Mouse (Mus musculus): Measurements from ENCODE around the gene Aadac. TPM values are rescaled to one million over a fixed set of nuclear protein-coding genes. Genes with fewer than 3 reads are reported as not detected.

Gene Aadac
- polyA plus RNA-seq, 1 experiment from 2014 or later = not detected

DNA sequence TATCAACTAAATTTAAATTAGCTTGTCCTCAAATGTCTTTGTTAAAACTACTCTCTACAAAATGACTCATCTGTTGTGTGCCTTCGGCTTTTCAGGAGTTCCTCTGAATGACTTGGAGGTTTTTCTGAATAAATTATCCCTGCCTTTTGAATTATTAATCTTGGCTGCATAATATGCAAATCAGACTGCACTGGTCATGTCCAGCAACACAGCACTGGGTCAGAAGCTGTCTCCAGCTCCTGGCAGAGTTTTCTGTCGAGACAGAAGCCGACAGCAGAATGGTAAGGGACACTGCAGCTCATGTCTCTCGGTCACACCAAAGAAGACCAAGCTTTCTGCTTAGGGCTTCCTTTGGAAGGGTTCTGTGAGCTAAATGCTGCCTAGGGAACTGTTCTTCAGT is 56.1 kb downstream of the Aadac start, which contains the start of gene Sucnr1:
Gene Sucnr1 (plus strand): TSS at position 222 of the 400 bp plus-strand sequence.
- Histone ChIP-seq H3K36me3 (replicated peaks) (no peaks in the 10 kb centered on the region), H3K4me1 (peaks cover 4% of the 10 kb centered on the region; the same call in 1 of the 2 replicates), H3K4me3 (replicated peaks) (no peak within 1 kb of the TSS), H3K27ac (no peak within 1 kb of the TSS), H3K27me3 (no peaks in the 10 kb centered on the region), H3K9me3 (no peaks in the 10 kb centered on the region), H3K9ac (no peak within 1 kb of the TSS), H3K4me2 (no peak within 1 kb of the TSS)
- WGBS = 53% methylated on average over 4 of the region's 4 CpGs
- no peak for ATAC-seq (ENCODE audit: low FRiP score)

GRCm38 (mm10) chr3:60082746-60083145 is 57.2 kb downstream of the Aadac start:
- Histone ChIP-seq H3K4me2 (no peak overlapping the region), H3K4me1 (peaks cover 4% of the 10 kb centered on the region; the same call in 1 of the 2 replicates), H3K36me3 (replicated peaks) (no peaks in the 10 kb centered on the region), H3K27ac (no peak overlapping the region), H3K9me3 (no peaks in the 10 kb centered on the region), H3K9ac (no peak overlapping the region), H3K27me3 (no peaks in the 10 kb centered on the region), H3K4me3 (replicated peaks) (no peak overlapping the region)
- WGBS = 91% methylated on average over 3 of the region's 3 CpGs
- ATAC-seq (ENCODE audit: low FRiP score) = no peak

DNA sequence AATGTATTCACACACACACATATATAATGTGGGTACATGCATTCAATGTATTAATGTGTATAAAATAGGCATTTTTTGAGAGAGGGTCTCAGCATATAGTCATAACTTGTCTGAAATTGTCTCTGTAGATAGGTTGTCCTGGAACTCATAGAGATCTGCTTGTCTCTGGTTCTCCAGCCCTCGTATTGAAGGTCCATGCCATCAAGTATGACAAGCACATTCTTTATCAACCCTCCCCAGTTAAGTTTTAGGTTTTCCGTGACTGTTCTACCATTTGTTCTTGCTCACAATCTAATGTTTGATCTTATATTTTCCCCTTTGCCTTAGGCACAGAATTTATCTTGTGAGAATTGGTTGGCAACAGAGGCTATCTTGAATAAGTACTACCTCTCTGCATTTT is 60.2 kb downstream of the Aadac start:
- WGBS = 91% methylated on average over 2 of the region's 2 CpGs
- no peak overlapping the region for H3K4me3 ChIP-seq (replicated peaks)
- no peak overlapping the region for H3K4me2 ChIP-seq
- H3K9ac ChIP-seq = no peak overlapping the region
- H3K9me3 ChIP-seq = no peaks in the 10 kb centered on the region
- H3K4me1 ChIP-seq = peaks cover 4% of the 10 kb centered on the region; the same call in 1 of the 2 replicates
- no peaks in the 10 kb centered on the region for H3K36me3 ChIP-seq (replicated peaks)
- H3K27me3 ChIP-seq = no peaks in the 10 kb centered on the region
- no peak overlapping the region for H3K27ac ChIP-seq
- ATAC-seq (ENCODE audit: low FRiP score) = no peak

Other genes with a start within 250 kb of the Aadac start
- gene Gm8298, start 164.7 kb upstream of the Aadac start, polyA plus RNA-seq (2016; fragmentation: Nextera tagmentation; extraction: Ambion mirVana) = not detected in 2 replicates
- gene C130079G13Rik, start 100.5 kb upstream of the Aadac start, polyA plus RNA-seq (2016; fragmentation: Nextera tagmentation; extraction: Ambion mirVana) = not detected in 2 replicates
- gene Aadacl2, start 19.0 kb upstream of the Aadac start, polyA plus RNA-seq (2016; fragmentation: Nextera tagmentation; extraction: Ambion mirVana) = not detected in 2 replicates
- gene Sucnr1, start 56.2 kb downstream of the Aadac start, polyA plus RNA-seq (2016; fragmentation: Nextera tagmentation; extraction: Ambion mirVana) = not detected in 2 replicates

Data from forebrain, embryonic 12.5 days (tissue).